Mouse (Mus musculus): ENCODE results near the gene S100b.

- TF ChIP-seq GATA1 (IDR thresholded peaks at IDR 0.05; ENCODE audit: borderline replicate concordance, low read length) (no peak), CTCF (IDR thresholded peaks at IDR 0.05; ENCODE audit: low read depth, low read length) (no peak), TAL1 (conservative IDR thresholded peaks at IDR 0.05; ENCODE audit: low read depth, low read length) (no peak), POLR2AphosphoS5 (IDR thresholded peaks at IDR 0.05; ENCODE audit: insufficient replicate concordance, low read depth, low read length) (no peak), GATA2 (IDR thresholded peaks at IDR 0.05; ENCODE audit: borderline replicate concordance, low read depth, low read length) (no peak)
Measured at GRCm38 (mm10) chr10:76278541-76279097, 25.0 kb downstream of the S100b start.
